ENCODE assay signal across 12 mouse cellular contexts in genomic region chr12:73012136-73012785, GRCm38 (mm10). TPM values are rescaled to one million over a fixed set of nuclear protein-coding genes. Genes with fewer than 3 reads are reported as not detected.
DNase-seq lines count a peak whose midpoint lies in the region; ATAC-seq lines count a peak whose summit lies in the region.
"Had no signal": no experiment of that assay in that cellular context is flagged by ENCODE, and none has a peak within 500 bp of the region (broad histone marks: within the 10 kb centered on the region; RNA-seq: fewer than 3 reads in every experiment).

No protein-coding gene starts in this region.

- H3K9me3 ChIP-seq in kidney, embryonic 15.5 days (replicated peaks), result no peaks in the 10 kb centered on the region
- no peaks in the 10 kb centered on the region for H3K9me3 ChIP-seq in forebrain, embryonic 11.5 days (ENCODE audit: control insufficient read depth, low read length)
- H3K9me3 ChIP-seq: limb, embryonic 12.5 days had no signal

- 0 out of 2 replicates have a peak, but pooled peaks have one; percentile 49 for ATAC-seq in kidney, embryonic 15.5 days (replicated peaks; ENCODE audit: low FRiP score)
- ATAC-seq in forebrain, embryonic 11.5 days (replicated peaks; ENCODE audit: low FRiP score), result no peak
- ATAC-seq: hindbrain, embryonic 16.5 days had no signal

- no peak for DNase-seq in kidney, adult 18-20 months
- peak; percentile 2 for DNase-seq in brain, adult 2 months (ENCODE audit: low read depth, low spot score)
- peak; percentile 8 to 27 for DNase-seq in gastrocnemius, adult 8-10 months (ENCODE audit: low spot score in 2 of 2)
- peak; percentile 53 to 55 for DNase-seq in heart, postnatal 10 days
- DNase-seq in c-Kit-positive CD71-positive TER-119-positive erythroid progenitor cells, embryonic 14.5 days (ENCODE audit: low spot score), result no peak
- no peak for DNase-seq in forebrain, embryonic 11.5 days (ENCODE audit: low spot score)
- DNase-seq: cerebellum, adult 9-10 months; thymus, postnatal 14 days had no signal

- WGBS in kidney, embryonic 15.5 days, result 25% methylated on average over 10 of the region's 10 CpGs
- 64% methylated on average over 10 of the region's 10 CpGs for WGBS in forebrain, embryonic 11.5 days

- H3K4me3 ChIP-seq in kidney, embryonic 15.5 days (replicated peaks), result no peak overlapping the region
- H3K4me3 ChIP-seq in forebrain, embryonic 11.5 days (ENCODE audit: low read depth, low read length), result no peak overlapping the region
- H3K4me3 ChIP-seq: limb, embryonic 12.5 days had no signal

- H3K4me1 ChIP-seq in kidney, embryonic 15.5 days, result peaks cover 9% of the 10 kb centered on the region
- no peaks in the 10 kb centered on the region for H3K4me1 ChIP-seq in forebrain, embryonic 11.5 days (replicated peaks; ENCODE audit: control insufficient read depth, insufficient read depth, low read length)

- H3K27ac ChIP-seq in kidney, embryonic 15.5 days, result peak overlapping the region; percentile 11; the same call in 1 of the 2 replicates
- no peak overlapping the region for H3K27ac ChIP-seq in forebrain, embryonic 11.5 days (ENCODE audit: low read depth, low read length)
- H3K27ac ChIP-seq: limb, embryonic 12.5 days had no signal

- H3K4me2 ChIP-seq in kidney, embryonic 15.5 days, result peak overlapping the region; percentile 39
- H3K4me2 ChIP-seq in forebrain, embryonic 11.5 days (ENCODE audit: low read depth, low read length, severe bottlenecking), result no peak overlapping the region
- H3K4me2 ChIP-seq: limb, embryonic 12.5 days had no signal

- H3K9ac ChIP-seq in kidney, embryonic 15.5 days, result no peak overlapping the region
- H3K9ac ChIP-seq in forebrain, embryonic 11.5 days (ENCODE audit: low read length), result no peak overlapping the region
- H3K9ac ChIP-seq: limb, embryonic 12.5 days had no signal

- intact Hi-C loops in heart, postnatal 10 days (cut with DNase I), result no loop called here

- no peaks in the 10 kb centered on the region for H3K27me3 ChIP-seq in kidney, embryonic 15.5 days
- no peaks in the 10 kb centered on the region for H3K27me3 ChIP-seq in forebrain, embryonic 11.5 days (ENCODE audit: control insufficient read depth, insufficient read depth, low read length)
- H3K27me3 ChIP-seq: limb, embryonic 12.5 days had no signal

- H3K36me3 ChIP-seq in kidney, embryonic 15.5 days, result no peaks in the 10 kb centered on the region
- H3K36me3 ChIP-seq in forebrain, embryonic 11.5 days (ENCODE audit: control insufficient read depth, insufficient read depth, low read length), result no peaks in the 10 kb centered on the region
- H3K36me3 ChIP-seq: limb, embryonic 12.5 days had no signal

RNA-seq across cellular contexts. Expression of gene Six1, which starts 41.4 kb away (rescaled TPM):
- 1.9 and 2.3 TPM in 2 replicates for polyA plus RNA-seq in kidney, embryonic 15.5 days (2015; fragmentation: Nextera tagmentation; extraction: Ambion mirVana)
- total RNA-seq in gastrocnemius, adult 8-10 months (2022), result 10 to 100 TPM; 59.5 to 67.4 (median 60.9) TPM
- under 1 TPM; 0.53 to 0.92 TPM for total RNA-seq in heart, postnatal 10 days (2021)
- 11.0 and 12.6 TPM in 2 replicates for polyA plus RNA-seq in forebrain, embryonic 11.5 days (2014; fragmentation: Nextera tagmentation; extraction: Ambion mirVana)
- polyA plus RNA-seq: spleen, adult 2 months had no signal

Comparison
In these comparisons a context has a peak if more than half of its experiments do, and no peak if none do; other contexts are left out.
1. DNase-seq: peak in brain, adult 2 months (single experiment), gastrocnemius, adult 8-10 months (2 of 2) and heart, postnatal 10 days (2 of 2); none in kidney, adult 18-20 months (single experiment), c-Kit-positive CD71-positive TER-119-positive erythroid progenitor cells, embryonic 14.5 days (single experiment) and forebrain, embryonic 11.5 days (single experiment).
2. RNA of gene Six1, which starts 41.4 kb away (total RNA-seq): 59.5 to 67.4 TPM in gastrocnemius, adult 8-10 months; 0.53 to 0.92 TPM in heart, postnatal 10 days; every median in the first group is over 10 times any median in the second.